Mouse (Mus musculus) NIH3T3 (cell line): Measurements from ENCODE around the gene Smarcd1.
A peak's percentile ranks its signal among the peaks of the same experiment; 100 is the strongest.

ENCODE experiments used
- DNase-seq: peaks from one replicate; pipeline ENCODE4 v3.0.0-alpha.2; 2012; ENCODE audit warnings: low read depth

The Smarcd1 gene

GRCm38 (mm10) chr15:99731678-99732077 is 29.7 kb downstream of the Smarcd1 start:
- no peak for DNase-seq

- peak; percentile 29 for DNase-seq
Observed at GRCm38 (mm10) chr15:99733186-99733585, 31.3 kb downstream of the Smarcd1 start.

- DNase-seq = no peak
Observed at GRCm38 (mm10) chr15:99735631-99736030, 33.7 kb downstream of the Smarcd1 start.

GRCm38 (mm10) chr15:99736675-99737074 is 34.7 kb downstream of the Smarcd1 start:
- DNase-seq = no peak

GRCm38 (mm10) chr15:99740229-99740628 is 38.3 kb downstream of the Smarcd1 start:
- DNase-seq = no peak

- no peak for DNase-seq
Observed at GRCm38 (mm10) chr15:99754204-99754603, 52.3 kb downstream of the Smarcd1 start.
